Mouse (Mus musculus): ENCODE measurements around the gene Ppfibp1.
"Not testable (repeated sequence)": the region's sequence is repeated elsewhere in the genome, so short reads cannot be mapped to it uniquely, and the experiment has no call there.

The Ppfibp1 gene

DNA sequence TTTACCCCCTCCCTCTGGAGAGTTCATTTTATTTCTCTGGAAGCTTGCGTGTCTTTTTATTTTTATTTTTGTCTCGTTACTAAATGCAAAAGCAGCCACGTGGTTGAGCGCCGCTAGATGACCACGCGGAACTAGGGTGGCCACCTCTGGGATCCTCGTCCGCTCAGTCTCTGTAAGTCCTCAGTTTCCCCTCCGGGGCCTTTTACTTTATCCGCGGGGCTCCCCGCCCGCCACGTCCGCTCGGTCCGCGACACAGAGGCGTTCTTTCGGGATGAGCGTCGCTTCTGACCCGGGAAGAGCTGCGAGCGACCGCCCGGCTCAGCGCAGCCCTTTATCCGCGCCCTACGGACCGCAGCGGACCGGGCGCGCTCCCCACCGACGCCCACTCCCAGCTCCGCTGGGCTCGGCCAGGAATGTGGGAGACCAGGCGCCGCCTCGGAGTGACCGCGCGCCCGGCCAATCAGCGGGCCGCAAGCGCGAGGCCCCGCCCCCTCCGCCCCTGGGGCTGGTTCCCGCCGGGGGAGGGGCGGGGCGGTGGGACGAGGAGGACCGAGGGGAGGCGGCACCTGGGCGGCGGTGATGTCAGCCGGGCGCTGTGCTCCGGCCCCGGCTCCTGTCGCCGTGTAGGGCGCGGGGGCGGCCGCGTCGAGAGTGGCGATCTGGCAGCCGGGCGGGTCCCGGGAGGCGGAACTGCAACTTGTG, at the start of gene Ppfibp1:
Gene Ppfibp1 (plus strand): TSS at position 530 of the 702 bp plus-strand sequence.
- DNase-seq (ENCODE audit: low read depth) = peak; percentile 80

GRCm38 (mm10) chr6:146838863-146839262, 49.4 kb upstream of the Ppfibp1 start:
- DNase-seq (ENCODE audit: low read depth) = no peak

DNA sequence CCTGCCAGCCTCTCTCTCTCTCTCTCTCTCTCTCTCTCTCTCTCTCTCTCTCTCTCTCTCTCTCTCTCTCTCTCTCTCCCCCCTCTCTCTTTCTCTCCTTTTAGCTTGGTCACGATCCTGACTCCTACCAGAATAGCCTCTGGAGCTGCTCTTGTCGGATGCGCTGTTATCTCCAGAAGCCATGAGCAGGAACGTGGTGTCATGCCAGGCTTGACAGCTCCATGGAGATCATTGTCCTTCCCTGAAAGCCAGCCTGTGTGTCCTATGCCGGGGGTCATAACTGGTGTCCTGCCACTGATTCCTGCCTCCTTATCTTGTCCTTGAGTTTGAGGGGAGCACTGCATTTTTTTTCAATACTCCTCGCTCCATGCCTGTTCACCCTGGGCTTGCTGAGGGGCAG, 43.4 kb upstream of the Ppfibp1 start:
- DNase-seq (ENCODE audit: low read depth) = no peak

- DNase-seq (ENCODE audit: low read depth) = no peak
Measured at GRCm38 (mm10) chr6:146845347-146845746, 42.9 kb upstream of the Ppfibp1 start.

DNA sequence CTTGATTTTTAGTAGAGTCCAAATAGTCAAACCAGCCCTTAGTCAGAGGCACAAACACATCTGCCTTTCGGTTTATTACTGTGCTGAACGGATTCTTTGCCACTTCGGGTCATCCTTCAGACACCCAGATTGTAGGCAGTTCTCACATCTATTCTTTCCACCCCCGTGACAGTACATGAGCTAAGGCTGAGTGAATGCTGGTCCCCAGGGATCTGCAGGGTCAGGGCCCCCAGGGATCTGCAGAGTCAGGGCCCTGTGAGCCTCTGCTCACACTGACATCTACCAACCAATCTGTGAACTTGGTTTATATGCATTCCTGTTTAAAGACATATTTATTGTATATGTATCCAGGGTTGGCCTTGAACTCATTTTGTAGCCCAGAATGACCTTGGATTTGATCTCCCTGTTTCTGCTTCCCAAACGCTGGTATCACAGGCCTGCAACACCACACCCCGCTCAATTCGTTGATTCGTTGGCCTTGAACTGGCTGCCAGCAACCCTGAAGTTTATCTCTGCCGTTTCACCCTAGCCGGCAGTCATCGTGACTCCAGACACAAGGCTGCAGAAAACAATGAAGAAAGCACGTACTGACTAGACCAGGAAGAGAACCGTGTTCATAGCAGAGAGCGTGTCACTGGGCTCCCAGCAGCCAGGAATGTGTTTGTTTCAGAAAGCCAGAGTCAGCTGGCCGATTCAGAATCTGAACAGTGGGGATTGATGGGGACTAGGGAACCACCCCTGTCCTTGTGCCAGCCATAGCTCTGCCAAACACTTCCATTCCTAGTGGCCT, 42.1 kb upstream of the Ppfibp1 start:
- no peak for DNase-seq (ENCODE audit: low read depth)

GRCm38 (mm10) chr6:146847402-146847801, 40.9 kb upstream of the Ppfibp1 start:
- DNase-seq (ENCODE audit: low read depth) = no peak

- no peak for DNase-seq (ENCODE audit: low read depth)
Measured at GRCm38 (mm10) chr6:146848281-146848680, 40.0 kb upstream of the Ppfibp1 start.

- no peak for DNase-seq (ENCODE audit: low read depth)
Measured at GRCm38 (mm10) chr6:146850050-146850449, 38.2 kb upstream of the Ppfibp1 start, which contains the start of gene Smco2. Smco2 (plus strand) TSS chr6:146850104.

DNA sequence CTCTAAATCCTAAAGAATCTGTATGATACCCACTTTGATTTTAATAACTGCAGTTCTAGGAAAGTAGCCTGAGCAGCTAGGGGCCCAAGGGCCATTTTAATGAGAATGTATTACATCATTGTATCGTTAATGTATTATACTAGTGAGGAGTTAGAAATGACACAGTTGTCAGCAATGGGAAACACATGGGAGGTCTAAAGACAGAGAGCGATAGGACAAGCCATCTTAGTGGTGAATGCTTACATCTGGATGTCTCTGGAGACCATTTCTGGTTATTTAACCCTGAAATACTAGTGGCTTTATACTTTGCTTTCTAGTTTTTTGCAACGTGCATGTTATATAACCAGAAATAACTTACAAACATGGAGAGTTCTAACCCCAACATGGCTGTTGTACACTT, 36.4 kb upstream of the Ppfibp1 start:
- DNase-seq (ENCODE audit: low read depth) = no peak

DNA sequence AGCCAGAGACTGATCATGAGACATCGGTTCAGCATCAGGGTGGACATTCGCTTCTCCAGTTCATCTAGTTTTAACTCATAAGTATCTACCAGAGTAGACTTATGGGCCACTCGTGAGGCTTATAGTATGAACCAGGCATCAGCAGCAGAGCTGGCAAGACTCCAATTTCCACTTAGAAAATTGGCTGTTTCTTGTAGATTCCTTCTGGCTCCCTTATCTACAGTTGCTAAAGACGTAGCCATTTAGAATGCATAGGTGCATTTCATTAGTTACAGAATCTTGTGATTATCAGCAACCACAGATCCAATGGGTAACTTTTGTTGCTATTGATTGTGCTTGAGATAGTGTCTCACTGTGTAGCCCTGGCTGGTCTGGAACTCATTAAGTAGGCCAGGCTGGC, 35.5 kb upstream of the Ppfibp1 start:
- peak; percentile 17 for DNase-seq (ENCODE audit: low read depth)

DNA sequence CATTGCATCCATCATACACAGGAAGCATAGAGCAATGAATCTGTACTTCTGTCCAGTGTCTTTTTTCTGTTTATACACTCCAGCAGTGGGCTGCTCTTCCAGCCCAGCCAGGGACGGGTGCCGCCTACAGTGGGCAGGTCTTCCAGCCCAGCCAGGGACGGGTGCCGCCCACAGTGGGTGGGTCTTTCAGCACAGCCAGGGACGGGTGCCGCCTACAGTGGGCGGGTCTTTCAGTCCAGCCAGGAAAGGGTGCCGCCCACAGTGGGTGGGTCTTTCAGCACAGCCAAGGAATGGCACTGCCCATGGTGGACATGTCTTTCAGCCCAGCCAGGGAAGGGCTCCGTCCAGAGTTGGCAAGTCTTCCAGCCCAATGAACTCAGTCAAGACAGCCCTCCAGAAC, 33.1 kb upstream of the Ppfibp1 start:
- DNase-seq (ENCODE audit: low read depth) = peak; percentile 77

DNA sequence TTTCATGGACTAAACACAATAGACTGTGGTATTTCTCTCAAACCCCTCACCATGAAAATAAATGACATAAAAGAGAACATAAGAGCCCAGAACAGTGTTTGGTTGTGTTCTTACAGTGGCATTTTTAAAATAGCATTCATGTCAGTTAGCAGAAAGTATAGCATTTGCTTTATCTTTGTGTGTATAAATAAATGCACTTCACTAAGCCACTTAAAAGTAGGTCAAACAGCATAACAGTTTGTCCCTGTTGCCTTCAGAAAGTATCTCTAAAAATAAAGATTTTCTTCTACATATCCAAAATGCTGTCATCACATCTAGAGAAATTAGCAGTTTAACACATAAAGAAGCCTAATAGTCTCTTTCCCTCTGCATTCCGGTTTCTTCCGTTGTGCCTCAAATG, 30.9 kb upstream of the Ppfibp1 start:
- no peak for DNase-seq (ENCODE audit: low read depth)

DNA sequence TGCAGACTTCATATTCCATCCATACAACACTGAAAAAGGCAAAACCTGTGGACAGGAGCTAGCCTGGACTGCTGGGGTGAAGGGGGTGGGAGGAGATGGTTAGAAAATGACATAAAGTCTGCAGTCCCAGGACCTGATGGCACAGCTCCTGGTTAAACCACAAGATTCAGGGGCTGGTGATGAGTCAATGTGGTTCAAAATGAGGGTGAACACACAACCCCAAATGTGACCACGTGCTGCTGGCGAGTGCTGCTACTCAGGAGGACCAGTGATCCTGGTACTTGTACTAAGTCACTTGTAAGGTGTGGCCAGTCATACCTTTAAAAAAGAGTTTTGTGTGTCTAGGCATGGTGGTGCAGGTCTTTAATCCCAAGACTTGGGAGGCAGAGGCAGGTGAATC, 25.1 kb upstream of the Ppfibp1 start:
- DNase-seq (ENCODE audit: low read depth) = no peak

GRCm38 (mm10) chr6:146864370-146864769, 23.9 kb upstream of the Ppfibp1 start:
- DNase-seq (ENCODE audit: low read depth) = not testable (repeated sequence)

GRCm38 (mm10) chr6:146865701-146866100, 22.6 kb upstream of the Ppfibp1 start:
- peak; percentile 37 for DNase-seq (ENCODE audit: low read depth)

- no peak for DNase-seq (ENCODE audit: low read depth)
Measured at GRCm38 (mm10) chr6:146871975-146872374, 16.3 kb upstream of the Ppfibp1 start.

GRCm38 (mm10) chr6:146874415-146874814, 13.9 kb upstream of the Ppfibp1 start:
- no peak for DNase-seq (ENCODE audit: low read depth)

GRCm38 (mm10) chr6:146876820-146877219, 11.5 kb upstream of the Ppfibp1 start:
- DNase-seq (ENCODE audit: low read depth) = no peak

DNA sequence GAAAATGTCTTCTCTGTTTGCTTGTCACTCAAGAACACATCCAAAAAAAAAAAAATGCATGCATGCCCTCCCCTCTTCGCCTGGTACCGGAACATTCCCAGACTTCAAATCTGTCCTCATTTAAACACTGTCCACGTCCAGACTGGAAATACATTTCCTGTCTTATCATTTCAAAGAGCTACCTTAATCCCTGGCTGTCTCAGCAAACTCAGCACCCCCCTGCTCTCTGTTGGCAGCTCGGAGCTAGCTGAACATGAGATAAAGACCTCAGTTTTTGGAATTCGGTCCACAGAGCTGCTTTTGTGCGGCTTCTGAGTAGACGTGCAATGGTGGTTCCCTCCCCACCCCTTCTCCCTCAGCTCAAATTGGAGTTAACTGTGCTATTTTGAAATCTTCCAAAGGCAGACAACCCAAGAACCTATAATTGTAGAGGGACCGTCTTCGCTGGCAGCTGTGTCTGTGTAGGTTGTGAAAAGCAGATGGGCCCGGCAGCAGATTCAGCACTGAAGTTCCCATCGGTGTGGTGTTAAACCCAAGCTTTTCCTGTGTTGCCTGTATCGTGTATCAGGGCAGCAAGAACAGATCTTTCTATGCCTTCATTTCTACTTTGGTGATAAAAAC, 10.8 kb upstream of the Ppfibp1 start:
- DNase-seq (ENCODE audit: low read depth) = no peak

GRCm38 (mm10) chr6:146878926-146879325, 9.4 kb upstream of the Ppfibp1 start:
- no peak for DNase-seq (ENCODE audit: low read depth)

DNA sequence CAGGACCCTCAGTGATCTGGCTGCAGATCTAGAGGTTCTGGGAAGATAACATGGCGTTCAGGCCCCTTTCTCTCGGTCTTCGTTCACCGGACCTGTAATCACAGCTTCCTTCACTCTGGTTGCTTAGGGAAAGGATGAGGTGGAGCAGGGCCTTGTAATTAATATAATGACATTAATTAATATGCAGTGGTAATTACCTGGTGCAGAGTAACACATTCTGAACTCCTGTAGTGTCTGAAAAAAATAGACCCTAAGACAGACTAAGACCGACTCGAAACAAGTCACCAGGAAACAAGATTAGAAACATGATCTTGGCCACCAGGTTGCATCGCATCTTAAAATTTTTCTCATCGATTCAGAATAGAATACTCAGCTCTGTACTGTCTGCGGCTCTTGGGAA, 8.4 kb upstream of the Ppfibp1 start:
- DNase-seq (ENCODE audit: low read depth) = no peak

- no peak for DNase-seq (ENCODE audit: low read depth)
Measured at GRCm38 (mm10) chr6:146880296-146880695, 8.0 kb upstream of the Ppfibp1 start.
